Mouse (Mus musculus) G1E (cell line): Measurements from ENCODE around the gene Wnt1.

Source experiments
- CTCF ChIP-seq: IDR thresholded peaks from 2 replicates; pipeline ENCODE4 v1.5.1; 2012; ENCODE audit warnings: low read depth, low read length, inconsistent platforms, mixed read lengths
- GATA1 ChIP-seq: IDR thresholded peaks from 2 replicates; pipeline ENCODE4 v1.6.1; 2012; ENCODE audit warnings: borderline replicate concordance, low read length, inconsistent platforms, mixed read lengths
- GATA2 ChIP-seq: IDR thresholded peaks from 2 replicates; pipeline ENCODE4 v1.6.1; 2012; ENCODE audit warnings: low read depth, low read length, inconsistent platforms, borderline replicate concordance
- POLR2AphosphoS5 ChIP-seq: IDR thresholded peaks from 2 replicates; pipeline ENCODE4 v1.6.1; 2012; ENCODE audit warnings: low read depth, low read length, inconsistent platforms; ENCODE audit not compliant: insufficient replicate concordance
- TAL1 ChIP-seq: conservative IDR thresholded peaks from 2 replicates; pipeline ENCODE4 v1.6.1; 2012; ENCODE audit warnings: low read depth, low read length, inconsistent platforms, mixed read lengths

DNA sequence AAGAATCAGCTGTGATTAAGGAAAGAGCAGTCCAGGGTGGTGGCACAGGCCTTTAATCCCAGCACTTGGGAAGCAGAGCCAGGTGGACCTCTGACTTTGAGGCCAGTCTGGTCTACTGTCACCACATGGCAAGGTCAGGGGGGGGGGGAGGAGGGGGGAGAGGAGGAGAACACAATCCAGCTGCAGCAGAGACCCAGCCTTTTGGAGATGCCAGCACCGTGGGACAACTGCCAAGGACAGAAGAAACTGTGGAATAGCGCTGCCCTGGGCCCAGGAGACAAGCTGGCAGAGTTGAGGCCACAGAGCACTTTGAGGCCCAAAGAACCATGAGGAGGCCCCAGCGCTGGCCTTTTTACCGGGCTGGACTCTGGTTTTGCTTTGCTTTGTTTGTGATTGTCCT, 23.7 kb upstream of the Wnt1 start:
- TF ChIP-seq CTCF: no peak
- TF ChIP-seq GATA1: no peak
- no peak for TF ChIP-seq TAL1
- no peak for TF ChIP-seq POLR2AphosphoS5
- no peak for TF ChIP-seq GATA2
